In the genomic region with DNA sequence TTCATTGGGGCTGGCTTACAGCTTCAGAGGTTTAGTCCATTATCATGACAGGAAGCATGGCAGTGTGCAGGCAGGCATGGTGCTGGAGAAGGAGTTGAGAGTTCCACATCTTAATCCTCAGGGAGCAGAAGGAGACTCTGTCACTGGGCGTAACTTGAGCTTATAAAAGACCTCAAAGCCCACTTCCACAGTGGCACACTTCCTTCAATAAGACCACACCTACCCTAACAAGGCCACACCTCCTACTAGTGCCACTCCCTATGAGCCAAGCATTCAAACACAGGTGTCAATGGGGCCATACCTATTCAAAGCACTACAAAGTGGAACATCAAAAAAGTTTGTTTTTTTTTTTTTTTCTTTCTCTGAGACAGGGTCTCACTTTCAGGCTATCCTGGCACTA, we compare ENCODE assay signal across 25 mouse cellular contexts. TPM values are rescaled to one million over a fixed set of nuclear protein-coding genes. Genes with fewer than 3 reads are reported as not detected.
A peak's percentile ranks its signal among the peaks of the same experiment; 100 is the strongest.
DNase-seq lines count a peak whose midpoint lies in the region; ATAC-seq lines count a peak whose summit lies in the region.
"Had no signal": no experiment of that assay in that cellular context is flagged by ENCODE, and none has a peak within 500 bp of the region (broad histone marks: within the 10 kb centered on the region; RNA-seq: fewer than 3 reads in every experiment).

No protein-coding gene starts in this region.

- H3K4me1 ChIP-seq in megakaryocyte, embryonic 14.5 days: peaks cover 99% of the 10 kb centered on the region

- no peak for ATAC-seq in megakaryocyte, adult 5-6 weeks (ENCODE audit: poor library complexity, severe bottlenecking)
- ATAC-seq: activated CD4-positive, CD25-positive, alpha-beta regulatory T cell, adult 4 months; CD4-positive, CD25-positive, alpha-beta regulatory T cell, adult 4 months; forebrain, embryonic 13.5 days; forebrain, embryonic 15.5 days; forebrain, postnatal 0 days; Patski had no signal

- DNase-seq in ES-CJ7 (ENCODE audit: low read depth, low spot score) (peak; percentile 46), R1 (ENCODE audit: low read depth, low spot score) (peak; percentile 59)
- DNase-seq in layer of hippocampus, adult 18-20 months (ENCODE audit: low spot score in 2 of 2): no peak
- no peak for DNase-seq in neural tube, embryonic 10.5 days (ENCODE audit: extremely low spot score, low spot score)
- DNase-seq: adrenal gland, adult 8-10 months; adrenal gland, postnatal 14 days; adrenal gland, postnatal 36 days; B cell, adult 2 months; cerebellum, adult 11-12 months; cerebellum, adult 2 months; cerebellum, adult 9-10 months; cerebellum, postnatal 10 days; cerebellum, postnatal 25 days; forebrain, postnatal 0 days had no signal

- no peaks in the 10 kb centered on the region for H3K27me3 ChIP-seq in megakaryocyte, embryonic 14.5 days (replicated peaks)
- H3K27me3 ChIP-seq: CH12.LX; embryonic facial prominence, embryonic 12.5 days; forebrain, embryonic 13.5 days; forebrain, embryonic 15.5 days; Patski had no signal

- H3K4me3 ChIP-seq in megakaryocyte, embryonic 14.5 days (replicated peaks): peak overlapping the region; percentile 53
- H3K4me3 ChIP-seq: embryonic facial prominence, embryonic 10.5 days; embryonic facial prominence, embryonic 12.5 days; forebrain, embryonic 13.5 days; forebrain, embryonic 15.5 days had no signal

- peaks cover 39% of the 10 kb centered on the region for H3K36me3 ChIP-seq in megakaryocyte, embryonic 14.5 days (replicated peaks; ENCODE audit: low read length)
- H3K36me3 ChIP-seq: embryonic facial prominence, embryonic 10.5 days; embryonic facial prominence, embryonic 12.5 days; forebrain, embryonic 15.5 days; G1E had no signal

- no peaks in the 10 kb centered on the region for H3K9me3 ChIP-seq in megakaryocyte, embryonic 14.5 days
- H3K9me3 ChIP-seq: embryonic facial prominence, embryonic 10.5 days; embryonic facial prominence, embryonic 12.5 days; forebrain, embryonic 15.5 days; G1E had no signal

RNA-seq across cellular contexts. Expression of gene Leo1, which starts 11.7 kb away (rescaled TPM):
- polyA plus RNA-seq in megakaryocyte, embryonic 14.5 days (2012; ENCODE audit: insufficient read depth, low replicate concordance): 3.6 and 17.0 TPM in 2 replicates
- total RNA-seq in megakaryocyte, adult 5-6 weeks (2015): 12.5 and 16.3 TPM in 2 replicates
- total RNA-seq in megakaryocyte, adult 5-6 weeks (2017): 32.5 and 35.6 TPM in 2 replicates
- 10 to 100 TPM; 22.9 to 23.2 TPM for total RNA-seq in layer of hippocampus, adult 18-20 months (2021)

RNA-seq across cellular contexts. Expression of gene Mapk6, which starts 19.9 kb away (rescaled TPM):
- 31.3 and 53.1 TPM in 2 replicates for polyA plus RNA-seq in megakaryocyte, embryonic 14.5 days (2012; ENCODE audit: insufficient read depth, low replicate concordance)
- total RNA-seq in megakaryocyte, adult 5-6 weeks (2015): 36.0 and 39.6 TPM in 2 replicates
- total RNA-seq in megakaryocyte, adult 5-6 weeks (2017): 26.6 and 29.3 TPM in 2 replicates
- 10 to 100 TPM; 25.4 to 27.0 TPM for total RNA-seq in layer of hippocampus, adult 18-20 months (2021)

Comparison
In these comparisons a context has a peak if more than half of its experiments do, and no peak if none do; other contexts are left out.
1. DNase-seq: peak in ES-CJ7 (single experiment) and R1 (single experiment); none in layer of hippocampus, adult 18-20 months (0 of 2) and neural tube, embryonic 10.5 days (single experiment).